Mouse (Mus musculus) embryonic fibroblast, embryonic 13.5 days (primary cell): ENCODE results near the gene Dpm2. TPM values are rescaled to one million over a fixed set of nuclear protein-coding genes. Genes with fewer than 3 reads are reported as not detected.
A peak's percentile ranks its signal among the peaks of the same experiment; 100 is the strongest.

Source experiments
- H3K27ac ChIP-seq: 2 replicates; pipeline ENCODE4 v1.5.1; 2012; ENCODE audit warnings: low read length, control low read depth, inconsistent platforms; ENCODE audit not compliant: insufficient read depth
- H3K4me1 ChIP-seq: 2 replicates; pipeline ENCODE4 v1.6.1; 2011; ENCODE audit warnings: low read length; ENCODE audit not compliant: control insufficient read depth, insufficient read depth
- H3K4me3 ChIP-seq: 2 replicates; pipeline ENCODE4 v1.5.1; 2011; ENCODE audit warnings: mild to moderate bottlenecking, control low read depth, low read length; ENCODE audit not compliant: insufficient read depth
- CTCF ChIP-seq: IDR thresholded peaks from 2 replicates; pipeline ENCODE4 v1.5.1; 2011; ENCODE audit warnings: mild to moderate bottlenecking, control low read depth, low read length, moderate library complexity, borderline replicate concordance; ENCODE audit not compliant: insufficient read depth
- POLR2A ChIP-seq: IDR thresholded peaks from 2 replicates; pipeline ENCODE4 v1.6.1; 2011; ENCODE audit warnings: low read depth, mild to moderate bottlenecking, control low read depth, low read length, moderate library complexity
- polyA plus RNA-seq: library from polyadenylated mRNA; stranded (reverse); fragments of >200 nt; gene quantifications from 2 replicates; pipeline ENCODE4 v1.2.4, GENCODE M21; 2011; ENCODE audit warnings: low read depth; ENCODE audit not compliant: missing spikeins, insufficient read length

The Dpm2 gene
- polyA plus RNA-seq, 1 experiment, result 71.9 TPM

DNA sequence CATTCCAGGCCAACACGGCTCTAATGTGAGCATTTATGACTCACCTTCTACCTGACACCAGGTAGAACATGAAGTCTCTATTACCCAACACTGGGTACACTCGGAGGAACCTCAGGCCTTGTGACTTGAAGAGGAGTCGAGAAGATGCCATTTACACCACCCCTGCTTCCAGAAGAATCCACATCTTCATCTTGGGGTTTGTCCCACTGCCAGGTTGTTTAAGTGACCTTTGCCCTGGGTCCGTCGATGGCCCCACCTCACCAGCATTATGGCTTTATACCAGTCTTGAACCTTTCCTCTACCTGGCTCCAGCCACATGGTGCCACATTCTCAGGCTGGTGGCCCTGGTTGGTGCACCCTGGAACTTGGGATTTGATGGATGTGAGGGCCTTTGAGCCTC is 26.6 kb downstream of the Dpm2 start:
- no peak overlapping the region for H3K27ac ChIP-seq
- no peak overlapping the region for H3K4me3 ChIP-seq
- TF ChIP-seq POLR2A (no peak), CTCF (no peak)
- no peaks in the 10 kb centered on the region; the same call in 1 of the 2 replicates for H3K4me1 ChIP-seq

DNA sequence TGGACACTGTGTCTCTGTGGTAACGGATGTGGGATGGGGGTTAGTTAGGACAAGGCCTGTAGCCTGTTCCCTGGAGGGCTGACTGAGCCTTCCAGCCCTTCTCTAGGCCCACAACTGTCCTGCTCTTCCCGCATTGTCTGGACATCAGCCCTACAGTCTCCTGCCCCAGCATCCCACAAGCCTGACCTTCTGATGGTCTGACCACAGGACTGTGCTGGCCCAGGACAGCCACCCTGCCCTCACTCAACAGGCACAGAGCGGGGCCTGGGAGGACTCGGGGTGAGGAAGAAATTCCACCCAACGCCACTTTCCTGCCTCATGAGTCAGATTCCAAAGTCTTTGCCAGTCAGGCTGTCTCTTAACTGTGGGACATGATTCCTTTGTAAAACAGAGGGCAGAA is 27.0 kb downstream of the Dpm2 start:
- no peaks in the 10 kb centered on the region; the same call in 1 of the 2 replicates for H3K4me1 ChIP-seq
- no peak for TF ChIP-seq CTCF
- TF ChIP-seq POLR2A, result no peak
- no peak overlapping the region for H3K27ac ChIP-seq
- H3K4me3 ChIP-seq, result no peak overlapping the region

DNA sequence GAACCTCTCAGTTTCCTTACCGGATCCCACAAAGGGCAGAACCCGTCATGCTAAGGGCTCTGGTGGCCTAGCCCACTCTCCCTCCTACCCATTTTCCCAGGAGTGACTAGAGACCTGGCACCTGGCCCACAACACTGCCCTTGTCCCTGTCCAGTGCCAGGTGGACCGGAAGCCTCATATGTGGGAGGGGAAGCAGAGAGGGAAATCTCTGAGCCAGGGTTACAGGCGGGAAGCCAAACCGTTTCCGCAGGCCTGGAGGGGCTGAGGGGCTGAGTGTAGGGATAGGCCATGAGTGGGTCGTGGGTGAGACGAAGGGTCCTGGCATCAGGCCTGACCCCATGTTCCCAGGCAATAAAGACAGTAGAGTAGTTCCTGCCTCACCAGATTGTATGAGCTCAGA is 27.8 kb downstream of the Dpm2 start:
- H3K27ac ChIP-seq, result no peak overlapping the region
- H3K4me1 ChIP-seq, result no peaks in the 10 kb centered on the region; the same call in 1 of the 2 replicates
- TF ChIP-seq CTCF (no peak), POLR2A (no peak)
- H3K4me3 ChIP-seq, result no peak overlapping the region

DNA sequence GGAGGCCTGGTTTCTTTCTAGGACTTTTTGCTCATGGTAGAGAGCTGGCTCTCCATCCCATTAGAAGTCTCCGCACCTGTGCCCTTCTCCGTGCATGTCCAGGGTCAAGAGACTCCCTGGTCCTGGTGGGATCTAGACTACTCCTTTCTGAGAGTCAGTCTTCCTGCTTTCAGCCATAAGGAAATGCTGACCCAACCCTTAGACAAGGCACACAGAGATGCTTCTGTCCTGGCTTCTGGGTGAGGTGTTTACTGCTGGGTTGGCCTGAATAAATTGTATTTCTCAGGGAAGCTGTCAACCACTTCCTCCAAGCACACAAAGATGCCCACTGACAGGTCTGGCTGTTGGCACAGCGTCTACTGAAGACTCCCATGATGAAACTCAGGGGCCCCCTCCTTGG is 28.8 kb downstream of the Dpm2 start, which contains the start of gene St6galnac6:
Gene St6galnac6, plus strand, starts transcription at position 301 of the 400 bp plus-strand sequence.
- H3K4me3 ChIP-seq, result no peak within 1 kb of the TSS
- no peak for TF ChIP-seq POLR2A
- no peak for TF ChIP-seq CTCF
- no peak within 1 kb of the TSS for H3K27ac ChIP-seq
- H3K4me1 ChIP-seq, result no peaks in the 10 kb centered on the region; the same call in 1 of the 2 replicates

DNA sequence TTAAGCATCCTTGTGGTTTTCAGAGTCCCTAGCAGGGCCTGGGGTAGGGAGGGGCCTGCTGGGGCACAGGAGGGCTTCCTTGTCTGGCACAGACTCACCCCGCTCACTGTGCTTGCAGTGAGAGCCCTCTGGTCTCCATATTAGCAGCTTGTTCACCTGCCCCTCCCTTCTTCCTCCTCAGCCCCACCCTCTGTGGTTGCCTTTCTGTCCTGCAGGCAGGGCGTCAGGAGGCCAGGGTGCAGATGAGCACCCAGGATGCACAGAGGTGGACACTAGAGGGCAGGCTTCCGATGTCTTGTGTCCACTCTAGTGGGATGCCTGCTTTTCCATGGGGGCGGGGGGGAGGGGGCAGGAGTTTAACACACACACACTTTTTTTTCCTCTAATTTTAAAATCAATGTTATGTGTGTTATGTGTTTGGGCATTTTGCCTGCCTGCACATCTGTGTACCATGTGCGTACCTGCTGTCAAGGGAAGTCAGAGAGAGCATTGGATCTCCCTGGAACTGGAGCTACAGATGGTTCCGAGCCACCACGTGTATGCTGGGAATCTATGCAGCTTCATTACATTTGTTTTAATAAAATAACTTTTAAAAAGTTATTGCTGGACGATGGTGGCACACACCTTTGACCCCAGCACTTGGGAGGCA is 30.9 kb downstream of the Dpm2 start:
- TF ChIP-seq CTCF (peak; percentile 76; the same call in 1 of the 2 replicates), POLR2A (no peak)
- Histone ChIP-seq H3K4me1 (no peaks in the 10 kb centered on the region; the same call in 1 of the 2 replicates), H3K4me3 (no peak overlapping the region), H3K27ac (no peak overlapping the region)

DNA sequence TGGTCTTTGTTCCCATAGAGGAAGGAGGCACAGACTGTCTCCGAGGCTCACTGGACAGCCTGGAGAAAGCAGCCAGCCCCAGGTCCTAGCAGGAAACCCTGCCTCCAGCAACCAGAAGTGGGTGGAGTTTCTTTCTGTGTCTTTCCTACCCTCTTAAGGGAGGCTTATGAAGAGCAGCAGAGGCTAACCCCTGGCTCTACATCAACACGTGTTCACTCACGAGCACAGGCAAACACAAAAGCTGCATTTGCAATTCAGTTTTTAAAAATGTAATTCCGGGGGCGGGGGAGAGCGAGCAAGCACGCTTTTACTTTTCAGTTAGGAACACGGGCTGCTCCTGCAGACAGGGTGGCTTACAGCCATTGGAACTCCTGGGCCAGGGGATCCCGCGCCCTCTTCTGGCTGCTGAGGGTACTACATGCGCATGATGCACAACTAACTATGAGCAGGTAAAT is 32.0 kb downstream of the Dpm2 start:
- TF ChIP-seq CTCF, result peak; percentile 80
- peak; percentile 70 for TF ChIP-seq POLR2A
- H3K4me3 ChIP-seq, result peak overlapping the region; percentile 36; the same call in 1 of the 2 replicates

DNA sequence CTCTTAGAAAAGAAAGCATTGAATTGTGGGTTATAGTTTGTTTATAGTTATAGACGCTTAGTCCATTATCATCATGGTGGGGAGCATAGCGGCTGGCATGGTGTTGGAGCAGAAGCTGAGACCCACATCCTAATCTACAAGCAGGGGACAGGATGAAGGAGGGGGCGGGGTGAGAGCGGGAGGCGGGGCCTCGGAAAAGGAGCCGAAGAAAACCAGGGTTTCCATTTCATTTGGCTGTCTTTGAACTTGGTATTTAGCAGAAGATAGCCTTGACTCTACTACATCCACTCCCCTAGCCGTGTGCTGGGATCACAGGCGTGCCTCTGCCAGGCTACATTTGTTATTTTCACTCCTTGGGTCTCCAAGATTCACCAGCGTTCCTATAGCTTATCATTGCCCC is 34.0 kb downstream of the Dpm2 start:
- no peak overlapping the region for H3K4me3 ChIP-seq
- H3K4me1 ChIP-seq, result no peaks in the 10 kb centered on the region; the same call in 1 of the 2 replicates
- H3K27ac ChIP-seq, result no peak overlapping the region
- no peak for TF ChIP-seq CTCF
- TF ChIP-seq POLR2A, result no peak

More for the DNA sequence above, 32.0 kb downstream of the Dpm2 start:
- Histone ChIP-seq H3K4me1 (no peaks in the 10 kb centered on the region; the same call in 1 of the 2 replicates), H3K27ac (no peak overlapping the region)

DNA sequence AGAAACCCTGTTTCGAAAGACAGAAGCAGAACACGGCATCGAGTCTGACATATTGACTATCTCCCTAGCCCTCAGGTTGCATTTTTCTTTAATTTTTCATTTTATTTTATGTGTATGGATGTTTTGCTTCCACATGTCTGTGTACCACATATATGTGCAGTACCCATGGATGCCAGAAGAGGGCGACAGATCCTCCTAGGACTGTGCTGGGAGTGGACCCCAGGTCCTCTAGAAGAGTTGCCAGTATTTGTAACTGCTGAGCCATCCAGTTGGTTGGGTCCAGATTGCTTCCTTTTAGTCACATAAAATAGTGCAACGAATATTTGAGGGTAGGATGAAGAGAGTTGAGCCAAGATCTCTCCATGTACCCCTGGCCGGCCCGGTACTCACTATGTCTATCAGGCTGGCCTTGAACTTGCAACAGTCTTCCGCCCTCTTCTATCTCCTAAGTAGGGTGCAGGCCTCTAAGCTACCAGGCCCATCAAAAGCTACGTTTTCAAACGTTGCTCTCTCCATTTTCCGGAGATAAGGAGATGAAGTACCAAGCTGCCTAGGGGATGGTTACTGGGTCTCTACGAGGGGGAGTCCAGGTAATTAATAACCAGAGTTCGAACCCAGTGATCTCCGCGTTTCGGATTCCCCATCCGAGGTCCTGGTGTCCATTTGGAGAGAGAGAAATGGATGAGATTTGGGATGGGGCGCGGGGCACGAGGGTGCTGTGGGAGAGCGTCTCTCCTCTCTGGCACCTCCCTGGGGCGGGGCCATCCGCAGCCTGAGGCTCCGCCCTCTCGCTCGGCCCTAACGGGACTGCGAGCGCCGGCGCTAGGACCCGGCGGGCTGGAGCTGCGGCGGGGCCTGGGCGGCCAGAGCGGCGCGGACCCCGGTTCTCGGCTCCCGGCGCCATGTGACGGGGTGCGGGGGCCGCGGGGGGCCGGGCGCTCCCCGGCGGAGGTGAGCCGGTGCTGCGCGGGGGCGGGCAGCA is 35.8 kb downstream of the Dpm2 start:
- Histone ChIP-seq H3K4me3 (peak overlapping the region; percentile 87), H3K4me1 (peaks cover 2% of the 10 kb centered on the region; the same call in 1 of the 2 replicates), H3K27ac (no peak overlapping the region)
- peak; percentile 41; the same call in 1 of the 2 replicates for TF ChIP-seq POLR2A
- TF ChIP-seq CTCF, result no peak

DNA sequence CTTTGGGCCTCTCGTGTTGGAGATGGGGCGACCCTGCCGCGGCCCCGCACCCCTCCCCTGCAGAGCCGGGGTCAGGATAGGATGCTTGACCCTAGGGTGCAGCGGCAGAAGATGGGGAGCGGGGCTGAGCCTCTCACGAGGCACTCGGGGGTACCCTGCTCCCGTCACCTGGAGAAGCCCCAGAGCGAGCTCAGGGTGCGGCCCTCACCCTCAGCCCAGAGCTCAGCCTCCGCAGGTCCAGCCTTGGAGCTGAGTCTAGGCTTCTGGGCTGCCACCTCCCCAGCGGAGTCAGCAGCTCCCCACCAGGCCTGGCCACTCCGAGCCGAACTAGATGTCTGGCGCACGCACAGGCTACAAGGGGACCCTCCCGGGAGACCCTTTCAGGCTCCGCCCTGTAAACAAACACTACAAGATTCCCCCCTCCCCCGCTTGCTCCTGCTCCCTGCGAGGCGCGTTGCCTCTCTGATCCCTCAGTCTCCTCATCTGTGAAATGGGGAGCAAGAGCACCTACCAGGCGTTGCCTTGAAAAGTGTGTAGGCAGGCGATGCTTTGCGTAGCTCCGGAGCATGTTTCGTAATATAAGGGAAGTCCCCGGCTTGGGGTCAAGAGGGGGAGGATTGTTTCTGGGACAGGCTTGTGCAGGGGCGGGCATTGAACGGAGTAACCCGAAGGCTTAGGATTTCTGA is 36.7 kb downstream of the Dpm2 start:
- H3K4me1 ChIP-seq, result 0 out of 2 replicates have a peak, but pooled peaks cover 2% of the 10 kb centered on the region

More for the DNA sequence above, 36.7 kb downstream of the Dpm2 start:
- H3K4me3 ChIP-seq, result peak overlapping the region; percentile 87
- H3K27ac ChIP-seq, result peak overlapping the region; percentile 15; the same call in 1 of the 2 replicates
- TF ChIP-seq POLR2A, result peak; percentile 54
- TF ChIP-seq CTCF, result no peak
